Mouse (Mus musculus) lung, adult 2 months (tissue): ENCODE measurements around the gene Shkbp1. TPM values are rescaled to one million over a fixed set of nuclear protein-coding genes. Genes with fewer than 3 reads are reported as not detected.
A peak's percentile ranks its signal among the peaks of the same experiment; 100 is the strongest.

ENCODE experiments used
- DNase-seq: peaks from one replicate; pipeline ENCODE4 v3.0.0; 2022
- H3K4me1 ChIP-seq: fragments of 200-500 bp; 2 replicates; pipeline ENCODE4 v1.6.1; 2011; ENCODE audit warnings: low read length; ENCODE audit not compliant: control insufficient read depth, insufficient read depth
- H3K4me3 ChIP-seq: fragments of 200-500 bp; replicated peaks from 2 replicates; pipeline ENCODE3; 2011; ENCODE audit warnings: low read depth, mild to moderate bottlenecking, control low read depth, low read length; ENCODE audit errors: extremely low read depth
- CTCF ChIP-seq: fragments of 200-500 bp; IDR thresholded peaks from 2 replicates; pipeline ENCODE4 v1.5.1; 2011; ENCODE audit warnings: mild to moderate bottlenecking, low read length, control low read depth; ENCODE audit not compliant: insufficient read depth
- POLR2A ChIP-seq: fragments of 200-500 bp; IDR thresholded peaks from 2 replicates; pipeline ENCODE4 v1.6.1; 2011; ENCODE audit warnings: low read depth, mild to moderate bottlenecking, control low read depth, low read length, borderline replicate concordance; ENCODE audit errors: extremely low read depth
- WGBS: fragments of 180-500 bp; shearing (Covaris S2); methylation state at CpG from one replicate; pipeline ENCODE4 v1.1.7; 2018; 5-methylcytosine and 5-hydroxymethylcytosine counted together
- polyA plus RNA-seq: library from polyadenylated mRNA; depleted of rRNA; stranded (reverse); fragments of >200 nt; gene quantifications from 2 replicates; pipeline ENCODE4 v1.2.3, GENCODE M21; 2012

The Shkbp1 gene
- polyA plus RNA-seq, 1 experiment = 85.1 TPM

- H3K4me3 ChIP-seq = no peak overlapping the region
- 51% methylated on average over 13 of the region's 13 CpGs for WGBS
- H3K4me1 ChIP-seq = no peaks in the 10 kb centered on the region
- DNase-seq = no peak
- TF ChIP-seq CTCF = no peak
Measured at GRCm38 (mm10) chr7:27322291-27322690, 33.5 kb downstream of the Shkbp1 start.

DNA sequence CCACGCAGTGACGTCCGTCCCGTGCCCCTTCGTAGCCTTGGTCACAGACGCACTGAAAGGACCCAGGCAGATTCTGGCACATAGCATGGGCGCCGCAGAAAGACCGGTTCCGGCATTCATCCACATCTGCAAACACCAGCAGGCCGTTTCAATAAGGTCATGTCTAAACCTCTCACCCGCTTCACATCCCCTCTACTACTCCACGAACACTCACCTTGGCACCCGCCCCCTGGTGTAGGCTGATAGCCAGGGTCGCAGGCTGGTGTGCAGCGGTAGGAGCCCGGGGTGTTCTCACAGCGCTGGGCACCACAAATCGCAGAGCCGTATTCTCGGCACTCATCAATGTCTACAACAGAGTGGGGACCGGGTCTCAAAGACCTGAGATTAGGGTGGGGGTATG lies 36.4 kb downstream of the Shkbp1 start:
- TF ChIP-seq CTCF = no peak
- TF ChIP-seq POLR2A = no peak
- no peak overlapping the region for H3K4me3 ChIP-seq
- WGBS = 89% methylated on average over 22 of the region's 22 CpGs
- no peak for DNase-seq
- H3K4me1 ChIP-seq = no peaks in the 10 kb centered on the region

DNA sequence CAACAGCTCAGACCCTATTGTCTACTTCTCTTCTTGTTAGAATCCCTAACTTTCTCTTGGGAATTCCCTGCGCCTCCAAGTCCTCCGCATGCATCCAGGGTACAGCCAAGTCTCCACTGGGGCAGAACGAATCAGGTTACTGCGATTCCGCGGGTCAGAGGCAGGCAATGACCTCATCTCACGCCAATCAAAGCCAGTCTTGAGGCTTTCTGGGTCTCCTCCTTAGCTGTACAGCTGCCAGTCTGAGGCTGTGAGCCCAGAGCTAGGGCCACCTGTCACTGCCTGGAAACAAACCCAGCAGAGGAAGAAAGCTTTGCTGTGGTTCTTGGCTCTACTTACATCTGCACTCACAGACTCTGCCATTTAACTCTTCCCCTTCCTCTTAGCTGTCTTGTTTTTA lies 39.9 kb downstream of the Shkbp1 start:
- WGBS = 44% methylated on average over 7 of the region's 7 CpGs
- no peak for TF ChIP-seq CTCF
- TF ChIP-seq POLR2A = no peak
- no peak for DNase-seq
- Histone ChIP-seq H3K4me3 (no peak overlapping the region), H3K4me1 (no peaks in the 10 kb centered on the region)

- no peak for DNase-seq
- TF ChIP-seq POLR2A = no peak
- TF ChIP-seq CTCF = 0 out of 2 replicates have a peak, but pooled peaks have one; percentile 10
- Histone ChIP-seq H3K4me1 (no peaks in the 10 kb centered on the region), H3K4me3 (no peak overlapping the region)
- WGBS = 93% methylated on average over 3 of the region's 3 CpGs
Measured at GRCm38 (mm10) chr7:27314393-27314792, 41.4 kb downstream of the Shkbp1 start.

DNA sequence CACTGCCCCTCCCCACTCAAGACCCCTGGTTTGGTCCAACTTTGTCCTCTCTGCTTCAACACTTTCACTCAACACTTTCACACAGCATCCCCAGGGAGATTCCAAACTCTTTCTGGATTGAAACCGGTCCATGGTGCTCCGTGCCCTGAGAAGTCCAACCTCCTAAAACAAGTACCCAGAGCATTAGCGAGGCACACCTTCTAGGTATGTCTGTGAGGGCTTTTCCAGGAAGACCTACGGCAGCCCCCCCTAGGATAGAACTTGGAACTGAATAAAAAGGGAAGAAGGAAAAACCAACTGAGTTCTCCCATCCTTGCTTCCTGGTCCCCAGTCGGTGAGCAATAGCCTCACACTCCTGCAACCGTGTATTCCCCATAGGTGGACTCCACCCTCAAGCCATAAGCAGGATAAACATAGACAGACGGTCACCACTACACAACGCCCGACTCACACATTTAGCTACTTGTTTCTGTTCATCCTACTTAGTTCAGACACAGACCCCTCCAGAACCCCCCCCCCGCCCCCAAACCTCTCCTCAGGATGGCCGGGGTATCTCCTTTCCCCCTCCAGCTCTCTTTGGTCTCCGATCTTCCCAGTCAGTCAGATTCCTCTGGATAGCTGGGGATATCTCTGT lies 44.1 kb downstream of the Shkbp1 start:
- TF ChIP-seq CTCF = no peak
- no peak for TF ChIP-seq POLR2A
- 85% methylated on average over 12 of the region's 12 CpGs for WGBS

DNA sequence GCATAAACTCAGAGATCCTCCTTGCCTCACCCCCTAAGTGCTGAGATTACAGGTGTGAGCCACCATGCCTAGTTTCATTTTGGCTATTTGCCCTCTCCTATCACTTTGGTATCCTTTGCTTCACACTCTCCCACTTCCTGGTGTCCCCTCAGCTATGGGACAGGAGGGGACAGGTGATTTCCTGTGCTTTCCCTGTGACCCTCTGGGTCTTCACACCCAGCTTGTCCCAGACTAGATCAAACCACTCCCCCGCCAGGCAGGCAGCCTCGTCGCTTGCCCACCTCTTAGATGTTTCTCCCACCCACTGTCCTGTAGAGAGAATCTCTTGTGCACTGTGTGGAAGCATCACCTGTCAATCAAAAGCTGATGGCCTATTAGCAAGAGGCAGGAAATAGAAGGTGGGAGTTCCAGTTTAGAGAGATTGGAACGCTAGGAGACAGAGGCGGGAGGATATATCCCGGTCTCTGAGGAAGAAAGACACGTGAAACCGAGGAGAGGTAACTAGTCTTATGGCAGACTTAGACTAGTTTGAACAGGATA lies 44.8 kb downstream of the Shkbp1 start:
- 57% methylated on average over 8 of the region's 8 CpGs for WGBS
- H3K4me1 ChIP-seq = 0 out of 2 replicates have a peak, but pooled peaks cover 2% of the 10 kb centered on the region

More for the DNA sequence above, 44.1 kb downstream of the Shkbp1 start:
- Histone ChIP-seq H3K4me3 (no peak overlapping the region), H3K4me1 (0 out of 2 replicates have a peak, but pooled peaks cover 2% of the 10 kb centered on the region)
- DNase-seq = no peak

GRCm38 (mm10) chr7:27310306-27310705 lies 45.5 kb downstream of the Shkbp1 start:
- peak; percentile 46 for DNase-seq
- Histone ChIP-seq H3K4me3 (no peak overlapping the region), H3K4me1 (0 out of 2 replicates have a peak, but pooled peaks cover 2% of the 10 kb centered on the region)
- 18% methylated on average over 17 of the region's 17 CpGs for WGBS
- TF ChIP-seq POLR2A (no peak), CTCF (no peak)

More for the DNA sequence above, 44.8 kb downstream of the Shkbp1 start:
- no peak overlapping the region for H3K4me3 ChIP-seq
- no peak for DNase-seq
- no peak for TF ChIP-seq CTCF
- TF ChIP-seq POLR2A = no peak

- TF ChIP-seq POLR2A = no peak
- TF ChIP-seq CTCF = no peak
- no peak overlapping the region for H3K4me3 ChIP-seq
- no peak for DNase-seq
- H3K4me1 ChIP-seq = 0 out of 2 replicates have a peak, but pooled peaks cover 2% of the 10 kb centered on the region
- WGBS = 67% methylated on average over 3 of the region's 3 CpGs
Measured at GRCm38 (mm10) chr7:27309832-27310231, 46.0 kb downstream of the Shkbp1 start.

DNA sequence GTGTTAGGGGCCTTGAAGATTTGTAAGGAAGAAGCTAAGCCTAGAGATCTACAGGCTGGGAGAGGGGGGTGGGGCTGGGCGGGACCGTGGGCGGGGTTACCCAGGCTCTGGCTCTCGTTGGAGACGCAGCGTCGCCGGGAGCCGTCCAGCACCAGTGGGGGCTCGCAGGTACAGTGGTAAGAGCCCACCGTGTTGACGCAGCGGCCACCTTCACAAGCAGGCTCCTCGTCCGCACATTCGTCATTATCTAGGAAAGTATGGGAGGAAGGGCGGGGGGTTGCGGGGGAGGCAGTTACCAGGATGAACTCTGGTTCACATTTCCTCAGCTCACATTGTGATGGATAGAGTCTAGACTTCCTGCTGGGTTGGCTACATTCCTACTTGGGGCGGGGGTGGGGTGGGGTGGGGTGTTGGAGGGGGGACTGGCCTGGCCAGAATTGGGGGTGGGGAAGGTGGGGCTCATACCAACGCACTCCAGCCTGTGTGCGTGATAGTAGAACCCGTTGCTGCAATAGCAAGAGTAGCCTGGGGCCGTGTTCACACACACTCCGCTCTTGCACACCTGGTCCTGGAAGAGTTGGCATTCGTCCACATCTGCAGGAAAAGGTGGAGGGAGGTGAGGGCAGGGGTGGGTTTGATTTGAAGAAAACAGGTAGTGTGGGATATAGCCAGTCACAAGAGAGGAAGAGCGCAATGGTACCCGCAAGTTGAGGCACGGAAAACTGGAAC lies 46.8 kb downstream of the Shkbp1 start:
- Histone ChIP-seq H3K4me1 (0 out of 2 replicates have a peak, but pooled peaks cover 2% of the 10 kb centered on the region), H3K4me3 (peak overlapping the region; percentile 48)
- TF ChIP-seq POLR2A = no peak
- no peak for TF ChIP-seq CTCF
- WGBS = 19% methylated on average over 28 of the region's 28 CpGs
- DNase-seq = peak; percentile 17
